Mouse (Mus musculus): ENCODE results near the gene Rpa3. TPM values are rescaled to one million over a fixed set of nuclear protein-coding genes. Genes with fewer than 3 reads are reported as not detected.

Rpa3 gene
- 39.5 TPM for polyA plus RNA-seq (2017; shearing (Covaris generic))

DNA sequence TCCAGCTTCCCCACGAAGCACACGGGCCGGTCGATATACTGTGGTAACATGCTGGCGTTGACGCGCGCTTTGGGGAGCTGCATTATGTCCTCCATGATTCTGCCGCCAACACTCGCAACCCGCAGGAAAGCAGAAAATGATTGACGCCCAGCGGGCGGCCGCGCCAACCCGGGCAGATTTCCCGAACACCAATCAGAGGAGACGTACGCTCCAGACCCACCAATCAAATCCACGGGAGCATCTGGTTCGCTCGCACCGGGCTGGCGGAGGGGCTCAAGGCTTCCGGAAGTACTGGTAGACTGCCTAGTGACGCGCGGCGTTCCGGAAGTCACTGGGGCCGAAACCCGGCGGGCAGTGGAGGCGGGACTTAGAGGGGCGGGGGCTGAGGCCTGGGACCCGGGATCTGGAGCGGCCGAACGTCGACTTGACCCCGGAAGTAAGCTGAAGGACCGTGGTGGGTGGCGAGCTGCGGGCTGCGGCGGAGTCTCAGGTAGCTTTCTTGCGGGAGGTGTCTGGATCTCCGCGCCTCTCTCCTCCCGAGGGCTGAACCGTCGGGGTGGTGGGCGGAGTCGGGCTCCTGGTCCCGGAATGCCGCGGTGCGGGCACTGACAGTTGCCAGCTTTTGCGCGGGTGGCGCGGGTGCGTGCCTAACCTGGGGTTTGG, at the start of gene Rpa3, which contains the start of the genes Umad1 and Gm45062:
Gene Rpa3 (minus strand): TSS at position 170 of the 663 bp plus-strand sequence.
Gene Umad1 (plus strand): TSS at position 285 of the 663 bp plus-strand sequence.
Gene Gm45062 (plus strand): TSS at position 447 of the 663 bp plus-strand sequence.

GRCm38 (mm10) chr6:8209047-8209865, 49.7 kb downstream of the Rpa3 start, which contains the start of gene Mios:
TSS of gene Mios (plus strand) at chr6:8209222.

Other genes starting within 250 kb of the Rpa3 start
- gene Col28a1, start 66.6 kb downstream of the Rpa3 start, polyA plus RNA-seq (2017; shearing (Covaris generic)) = not detected
- gene Mios, start 50.0 kb downstream of the Rpa3 start, polyA plus RNA-seq (2017; shearing (Covaris generic)) = 26.4 TPM
- 11.2 TPM for gene Umad1, start 115 bp upstream of the Rpa3 start, polyA plus RNA-seq (2017; shearing (Covaris generic))
- gene Gm45062, start 277 bp upstream of the Rpa3 start, polyA plus RNA-seq (2017; shearing (Covaris generic)) = not detected

Data from effector memory CD4-positive, alpha-beta T cell, adult 5 months (primary cell).